Mouse (Mus musculus): ENCODE results near the gene Adgrb2. TPM values are rescaled to one million over a fixed set of nuclear protein-coding genes. Genes with fewer than 3 reads are reported as not detected.
A peak's percentile ranks its signal among the peaks of the same experiment; 100 is the strongest.

Adgrb2 gene
- total RNA-seq, 2 experiments from 2014 or later, result 516 to 583 TPM

- no peak for DNase-seq (ENCODE audit: extremely low spot score in 1 of 2, low spot score in 1 of 2)
Measured at GRCm38 (mm10) chr4:130060937-130061336, 76.3 kb downstream of the Adgrb2 start.

GRCm38 (mm10) chr4:130063191-130063590, 78.5 kb downstream of the Adgrb2 start:
- DNase-seq (ENCODE audit: extremely low spot score in 1 of 2, low spot score in 1 of 2), result no peak

GRCm38 (mm10) chr4:130066816-130067215, 82.1 kb downstream of the Adgrb2 start:
- peak in 1 of 2 experiments; percentile 45 for DNase-seq (ENCODE audit: extremely low spot score in 1 of 2, low spot score in 1 of 2)

- DNase-seq (ENCODE audit: extremely low spot score in 1 of 2, low spot score in 1 of 2), result no peak
Measured at GRCm38 (mm10) chr4:130070523-130070922, 85.9 kb downstream of the Adgrb2 start.

- no peak for DNase-seq (ENCODE audit: extremely low spot score in 1 of 2, low spot score in 1 of 2)
Measured at GRCm38 (mm10) chr4:130071758-130072157, 87.1 kb downstream of the Adgrb2 start.

Other genes with a start within 250 kb of the Adgrb2 start
- gene Khdrbs1, start 242.6 kb upstream of the Adgrb2 start, total RNA-seq (2021), result 10 to 100 TPM; 90.0 to 91.4 TPM
- gene Ptp4a2, start 173.7 kb upstream of the Adgrb2 start, total RNA-seq (2021), result 100 to 1,000 TPM; 132 to 145 TPM
- gene Spocd1, start 55.6 kb upstream of the Adgrb2 start, total RNA-seq (2021), result under 1 TPM; 0.30 to 0.35 TPM
- 10 to 100 TPM in 1 of 2 experiments, 1 to 10 TPM in 1; 8.8 to 10.5 TPM for gene Col16a1, start 63.0 kb downstream of the Adgrb2 start, total RNA-seq (2021)
- 10 to 100 TPM; 58.5 to 66.3 TPM for gene Pef1, start 117.7 kb downstream of the Adgrb2 start, total RNA-seq (2021)
- 1 to 10 TPM; 3.2 to 4.5 TPM for gene Hcrtr1, start 154.5 kb downstream of the Adgrb2 start, total RNA-seq (2021)
- 1 to 10 TPM; 7.5 to 8.7 TPM for gene Tinagl1, start 190.3 kb downstream of the Adgrb2 start, total RNA-seq (2021)
- not detected for gene Gm853, start 237.5 kb downstream of the Adgrb2 start, total RNA-seq (2021)

All from layer of hippocampus, postnatal 25 days (tissue).